In the genomic region with DNA sequence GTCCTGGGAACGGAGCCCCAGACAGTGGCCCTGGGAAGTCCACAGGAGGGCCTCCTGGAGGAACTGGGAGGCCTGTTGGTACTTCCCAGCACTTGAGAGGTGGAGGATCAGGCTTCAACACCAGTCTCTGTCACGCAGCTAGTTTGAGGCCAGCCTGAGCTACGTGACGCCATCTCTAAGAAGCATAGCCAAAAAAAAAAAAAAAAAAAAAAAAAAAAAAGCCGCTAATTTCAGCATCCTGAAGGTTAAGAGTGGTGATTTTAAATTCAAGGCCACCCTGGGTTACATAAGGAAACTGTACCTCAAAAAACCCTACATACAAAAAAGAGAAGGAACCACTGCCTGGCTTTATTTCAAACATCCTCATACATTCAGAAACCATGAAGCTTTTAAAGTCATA, we compare ENCODE assay signal across 19 mouse cellular contexts. TPM values are rescaled to one million over a fixed set of nuclear protein-coding genes. Genes with fewer than 3 reads are reported as not detected.
"Had no signal": no experiment of that assay in that cellular context is flagged by ENCODE, and none has a peak within 500 bp of the region (broad histone marks: within the 10 kb centered on the region; RNA-seq: fewer than 3 reads in every experiment).

No protein-coding gene starts in this region.

- H3K4me3 ChIP-seq: kidney, embryonic 15.5 days; limb, embryonic 10.5 days; limb, embryonic 13.5 days; liver, embryonic 15.5 days; neural tube, embryonic 12.5 days; neural tube, embryonic 15.5 days had no signal

- DNase-seq: kidney, adult 11 months; kidney, adult 8-10 months; kidney, postnatal 10 days; kidney, postnatal 36 days; lung, adult 2 months; lung, postnatal 14 days; lung, postnatal 4 days; midbrain, embryonic 14.5 days; right cerebral cortex, adult 18-20 months; right cerebral cortex, postnatal 14 days; right cerebral cortex, postnatal 4 days; thymus, postnatal 25 days had no signal

- H3K4me2 ChIP-seq: kidney, embryonic 15.5 days; limb, embryonic 13.5 days; liver, embryonic 11.5 days; liver, embryonic 15.5 days; neural tube, embryonic 12.5 days; neural tube, embryonic 15.5 days had no signal

- H3K36me3 ChIP-seq: kidney, embryonic 15.5 days; limb, embryonic 10.5 days; limb, embryonic 13.5 days; liver, embryonic 15.5 days; neural tube, embryonic 12.5 days; neural tube, embryonic 15.5 days had no signal

- H3K27ac ChIP-seq: kidney, embryonic 15.5 days; limb, embryonic 10.5 days; limb, embryonic 13.5 days; liver, embryonic 15.5 days; neural tube, embryonic 12.5 days; neural tube, embryonic 15.5 days had no signal

- H3K4me1 ChIP-seq: limb, embryonic 10.5 days; limb, embryonic 13.5 days; neural tube, embryonic 12.5 days; neural tube, embryonic 15.5 days had no signal

- H3K27me3 ChIP-seq: kidney, embryonic 15.5 days; limb, embryonic 13.5 days; liver, embryonic 15.5 days; neural tube, embryonic 12.5 days; neural tube, embryonic 15.5 days had no signal

- H3K9me3 ChIP-seq: kidney, embryonic 15.5 days; limb, embryonic 10.5 days; limb, embryonic 13.5 days; liver, embryonic 15.5 days; neural tube, embryonic 12.5 days; neural tube, embryonic 15.5 days had no signal

- H3K9ac ChIP-seq: kidney, embryonic 15.5 days; limb, embryonic 13.5 days; liver, embryonic 15.5 days; neural tube, embryonic 12.5 days; neural tube, embryonic 15.5 days had no signal

RNA-seq across cellular contexts. Expression of a gene that starts 10.0 kb away (rescaled TPM):
- polyA plus RNA-seq: limb, embryonic 10.5 days; limb, embryonic 13.5 days; midbrain, embryonic 14.5 days; neural tube, embryonic 12.5 days; neural tube, embryonic 15.5 days had no signal

RNA-seq across cellular contexts. Expression of a gene that starts 34.8 kb away (rescaled TPM):
- polyA plus RNA-seq: neural tube, embryonic 12.5 days had no signal
